Mouse (Mus musculus) kidney, postnatal 4 days (tissue): ENCODE measurements around the gene Gm45799.

ENCODE experiments used
- DNase-seq, 2 experiments: peaks; one replicate each; pipeline ENCODE4 v3.0.0; 2021; ENCODE audit warnings: mixed read lengths in 2 of 2

Gene Gm45799

GRCm38 (mm10) chr7:105641936-105642335 is 1.6 kb downstream of the Gm45799 start:
- no peak for DNase-seq

- peak; percentile 80 to 89 for DNase-seq
These were observed 10.5 kb downstream of the Gm45799 start, which contains the start of gene Dnhd1 for GRCm38 (mm10) chr7:105650639-105651435. Dnhd1 (plus strand) TSS chr7:105650827.

- DNase-seq = no peak
These were observed 45.3 kb downstream of the Gm45799 start for GRCm38 (mm10) chr7:105685541-105686197.

- no peak for DNase-seq
These were observed 50.5 kb downstream of the Gm45799 start for GRCm38 (mm10) chr7:105690875-105691274.

GRCm38 (mm10) chr7:105703184-105703583 is 62.8 kb downstream of the Gm45799 start:
- no peak for DNase-seq

GRCm38 (mm10) chr7:105703816-105704215 is 63.5 kb downstream of the Gm45799 start:
- DNase-seq = no peak

- DNase-seq = no peak
These were observed 68.4 kb downstream of the Gm45799 start for GRCm38 (mm10) chr7:105708733-105709132.

GRCm38 (mm10) chr7:105715366-105715765 is 75.0 kb downstream of the Gm45799 start:
- no peak for DNase-seq

- no peak for DNase-seq
These were observed 81.6 kb downstream of the Gm45799 start for GRCm38 (mm10) chr7:105721916-105722315.

- DNase-seq = peak; percentile 28 to 52
These were observed 86.0 kb downstream of the Gm45799 start for GRCm38 (mm10) chr7:105726144-105726979.

- DNase-seq = no peak
These were observed 86.6 kb downstream of the Gm45799 start for GRCm38 (mm10) chr7:105726980-105727325.

- no peak for DNase-seq
These were observed 88.5 kb downstream of the Gm45799 start for GRCm38 (mm10) chr7:105728701-105729428.

GRCm38 (mm10) chr7:105733836-105734235 is 93.5 kb downstream of the Gm45799 start:
- DNase-seq = no peak
